8 mouse cellular contexts compared by ENCODE assay signal in genomic region chr19:8871267-8872186, GRCm38 (mm10). TPM values are rescaled to one million over a fixed set of nuclear protein-coding genes. Genes with fewer than 3 reads are reported as not detected.
DNase-seq lines count a peak whose midpoint lies in the region; ATAC-seq and TF ChIP-seq lines count a peak whose summit lies in the region.

TSS of gene Ubxn1 (plus strand) at chr19:8871496.

- 2% methylated on average over 59 of the region's 59 CpGs for whole genome bisulfite sequencing in embryonic facial prominence, embryonic 13.5 days
- WGBS in kidney, adult 2 months, result under 1% methylated on average over 59 of the region's 59 CpGs
- under 1% methylated on average over 59 of the region's 59 CpGs for WGBS in limb, embryonic 12.5 days
- under 1% methylated on average over 58 of the region's 59 CpGs for WGBS in midbrain, embryonic 15.5 days
- 1% methylated on average over 57 of the region's 59 CpGs for WGBS in spleen, adult 2 months

- peak within 1 kb of the TSS; percentile 83 for H3K4me3 ChIP-seq in embryonic facial prominence, embryonic 13.5 days
- peak within 1 kb of the TSS; percentile 95 for H3K4me3 ChIP-seq in kidney, adult 2 months (ENCODE audit: insufficient read depth, low read depth, low read length)
- peak within 1 kb of the TSS; percentile 98 for H3K4me3 ChIP-seq in limb, embryonic 12.5 days (replicated peaks)
- H3K4me3 ChIP-seq in midbrain, embryonic 15.5 days, result peak within 1 kb of the TSS; percentile 93
- H3K4me3 ChIP-seq in spleen, adult 2 months (ENCODE audit: extremely low read depth, insufficient read depth, insufficient read length), result peak within 1 kb of the TSS; percentile 78

- peaks cover 12% of the 10 kb centered on the region for H3K4me1 ChIP-seq in embryonic facial prominence, embryonic 13.5 days
- H3K4me1 ChIP-seq in kidney, adult 2 months (ENCODE audit: control insufficient read depth, insufficient read depth, low read length), result peaks cover 4% of the 10 kb centered on the region; the same call in 1 of the 2 replicates
- peaks cover 8% of the 10 kb centered on the region for H3K4me1 ChIP-seq in limb, embryonic 12.5 days (replicated peaks)
- H3K4me1 ChIP-seq in midbrain, embryonic 15.5 days, result peaks cover 15% of the 10 kb centered on the region
- peaks cover 3% of the 10 kb centered on the region; the same call in 1 of the 2 replicates for H3K4me1 ChIP-seq in spleen, adult 2 months (ENCODE audit: control insufficient read depth, insufficient read depth, insufficient read length)

- no peaks in the 10 kb centered on the region for H3K27me3 ChIP-seq in embryonic facial prominence, embryonic 13.5 days
- no peaks in the 10 kb centered on the region for H3K27me3 ChIP-seq in kidney, adult 2 months (replicated peaks; ENCODE audit: control insufficient read depth, insufficient read depth, low read length)
- H3K27me3 ChIP-seq in limb, embryonic 12.5 days, result no peaks in the 10 kb centered on the region
- H3K27me3 ChIP-seq in midbrain, embryonic 15.5 days (replicated peaks), result no peaks in the 10 kb centered on the region
- no peaks in the 10 kb centered on the region for H3K27me3 ChIP-seq in spleen, adult 2 months (ENCODE audit: control insufficient read depth, insufficient read depth, low read length)

- peak within 1 kb of the TSS; percentile 73 for H3K27ac ChIP-seq in embryonic facial prominence, embryonic 13.5 days
- peak within 1 kb of the TSS; percentile 85 for H3K27ac ChIP-seq in kidney, adult 2 months (ENCODE audit: insufficient read depth, low read depth, low read length)
- H3K27ac ChIP-seq in limb, embryonic 12.5 days, result peak within 1 kb of the TSS; percentile 72
- peak within 1 kb of the TSS; percentile 79 for H3K27ac ChIP-seq in midbrain, embryonic 15.5 days
- H3K27ac ChIP-seq in spleen, adult 2 months (ENCODE audit: insufficient read depth, low read length), result peak within 1 kb of the TSS; percentile 73

- no peak for TF ChIP-seq CTCF in kidney, adult 2 months (conservative IDR thresholded peaks at IDR 0.05; ENCODE audit: insufficient read depth, insufficient read length, low read depth, low read length)
- TF ChIP-seq CTCF in spleen, adult 2 months (IDR thresholded peaks at IDR 0.05; ENCODE audit: extremely low read depth, insufficient read depth, insufficient read length, insufficient replicate concordance), result no peak

- no peaks in the 10 kb centered on the region for H3K9me3 ChIP-seq in embryonic facial prominence, embryonic 13.5 days
- no peaks in the 10 kb centered on the region for H3K9me3 ChIP-seq in limb, embryonic 12.5 days
- H3K9me3 ChIP-seq in midbrain, embryonic 15.5 days, result no peaks in the 10 kb centered on the region

- peak; percentile 95 for ATAC-seq in embryonic facial prominence, embryonic 13.5 days (ENCODE audit: insufficient number of reproducible peaks, insufficient read depth, low FRiP score, low TSS enrichment, low read depth)
- peak; percentile 93 for ATAC-seq in limb, embryonic 12.5 days (ENCODE audit: insufficient number of reproducible peaks, insufficient read depth, low FRiP score, low TSS enrichment, low read depth)
- peak; percentile 98 for ATAC-seq in midbrain, embryonic 15.5 days (replicated peaks)

- peaks cover 35% of the 10 kb centered on the region for H3K36me3 ChIP-seq in embryonic facial prominence, embryonic 13.5 days
- peaks cover 2% of the 10 kb centered on the region; the same call in 1 of the 2 replicates for H3K36me3 ChIP-seq in kidney, adult 2 months (ENCODE audit: control insufficient read depth, insufficient read depth, low read length)
- peaks cover 41% of the 10 kb centered on the region for H3K36me3 ChIP-seq in limb, embryonic 12.5 days
- peaks cover 27% of the 10 kb centered on the region for H3K36me3 ChIP-seq in midbrain, embryonic 15.5 days (replicated peaks)
- peaks cover 17% of the 10 kb centered on the region for H3K36me3 ChIP-seq in spleen, adult 2 months (ENCODE audit: control insufficient read depth, insufficient read depth, low read length)

- peak; percentile 93 for DNase-seq in 3134 (ENCODE audit: extremely low read depth, insufficient read length, low spot score)
- DNase-seq in adrenal gland, postnatal 36 days, result peak; percentile 97 to 98
- DNase-seq in heart, adult 18-20 months, result peak; percentile 99
- peak; percentile 99 for DNase-seq in kidney, adult 2 months
- DNase-seq in spleen, adult 2 months (ENCODE audit: low read depth in 1 of 2, low spot score in 2 of 2), result peak; percentile 87 to 96

- peak within 1 kb of the TSS; percentile 85 for H3K4me2 ChIP-seq in embryonic facial prominence, embryonic 13.5 days
- H3K4me2 ChIP-seq in limb, embryonic 12.5 days, result peak within 1 kb of the TSS; percentile 91
- peak within 1 kb of the TSS; percentile 91 for H3K4me2 ChIP-seq in midbrain, embryonic 15.5 days

- peak; percentile 11 for TF ChIP-seq POLR2A in kidney, adult 2 months (IDR thresholded peaks at IDR 0.05; ENCODE audit: low read depth, low read length)
- no peak; the same call in none of the 2 replicates for TF ChIP-seq POLR2A in spleen, adult 2 months (IDR thresholded peaks at IDR 0.05; ENCODE audit: low read depth, low read length)

- peak within 1 kb of the TSS; percentile 92 for H3K9ac ChIP-seq in embryonic facial prominence, embryonic 13.5 days
- peak within 1 kb of the TSS; percentile 90 for H3K9ac ChIP-seq in limb, embryonic 12.5 days (replicated peaks)
- peak within 1 kb of the TSS; percentile 97 for H3K9ac ChIP-seq in midbrain, embryonic 15.5 days

RNA-seq across cellular contexts. Expression of gene Ubxn1, which starts in this region (rescaled TPM):
- total RNA-seq in adrenal gland, postnatal 36 days (2021), result 100 to 1,000 TPM; 177 to 218 TPM
- 184 and 189 TPM in 2 replicates for polyA plus RNA-seq in embryonic facial prominence, embryonic 13.5 days (2015; fragmentation: Nextera tagmentation; extraction: Ambion mirVana)
- 100 to 1,000 TPM; 125 to 132 TPM for total RNA-seq in heart, adult 18-20 months (2021)
- polyA plus RNA-seq in kidney, adult 2 months (2012; rRNA removed), result 121 and 133 TPM in 2 replicates
- polyA plus RNA-seq in limb, embryonic 12.5 days (2016; fragmentation: Nextera tagmentation; extraction: Ambion mirVana), result 184 and 185 TPM in 2 replicates
- polyA plus RNA-seq in midbrain, embryonic 15.5 days (2015; fragmentation: Nextera tagmentation; extraction: Ambion mirVana), result 138 and 142 TPM in 2 replicates
- 57.9 and 80.6 TPM in 2 replicates for polyA plus RNA-seq in spleen, adult 2 months (2012; rRNA removed)

Comparison
In these comparisons a context has a peak if more than half of its experiments do, and no peak if none do; other contexts are left out.
1. Peak in every context shown above with its lines: DNase-seq, ATAC-seq, H3K4me3 ChIP-seq and H3K27ac ChIP-seq.